Mouse (Mus musculus): Measurements from ENCODE around the gene Crybg2. TPM values are rescaled to one million over a fixed set of nuclear protein-coding genes. Genes with fewer than 3 reads are reported as not detected.

Gene Crybg2
- polyA plus RNA-seq, 1 experiment from 2014 or later: 5.6 TPM

- 86% methylated on average over 21 of the region's 21 CpGs for WGBS
- H3K9me3 ChIP-seq: no peaks in the 10 kb centered on the region
- H3K27me3 ChIP-seq: no peaks in the 10 kb centered on the region
- H3K27ac ChIP-seq: no peak overlapping the region
- no peaks in the 10 kb centered on the region for H3K36me3 ChIP-seq
- H3K9ac ChIP-seq: no peak overlapping the region
- no peak for ATAC-seq (ENCODE audit: borderline replicate concordance, extremely low read depth, low FRiP score, low TSS enrichment)
- H3K4me1 ChIP-seq: peaks cover 30% of the 10 kb centered on the region
- H3K4me3 ChIP-seq: no peak overlapping the region
- no peak overlapping the region for H3K4me2 ChIP-seq
These were observed 65.9 kb downstream of the Crybg2 start for GRCm38 (mm10) chr4:134126300-134127120.

GRCm38 (mm10) chr4:134127121-134127455 lies 66.5 kb downstream of the Crybg2 start:
- peaks cover 30% of the 10 kb centered on the region for H3K4me1 ChIP-seq
- WGBS: 79% methylated on average over 7 of the region's 7 CpGs
- no peaks in the 10 kb centered on the region for H3K9me3 ChIP-seq
- no peak for ATAC-seq (ENCODE audit: borderline replicate concordance, extremely low read depth, low FRiP score, low TSS enrichment)
- no peaks in the 10 kb centered on the region for H3K36me3 ChIP-seq
- no peak overlapping the region for H3K4me3 ChIP-seq
- peak overlapping the region; percentile 85; the same call in 1 of the 2 replicates for H3K4me2 ChIP-seq
- H3K27ac ChIP-seq: no peak overlapping the region
- H3K9ac ChIP-seq: no peak overlapping the region
- H3K27me3 ChIP-seq: no peaks in the 10 kb centered on the region

- Histone ChIP-seq H3K9ac (peak overlapping the region; percentile 70), H3K9me3 (no peaks in the 10 kb centered on the region), H3K27me3 (no peaks in the 10 kb centered on the region), H3K4me3 (peak overlapping the region; percentile 69), H3K4me2 (peak overlapping the region; percentile 85), H3K27ac (no peak overlapping the region), H3K36me3 (no peaks in the 10 kb centered on the region), H3K4me1 (peaks cover 30% of the 10 kb centered on the region)
- 40% methylated on average over 8 of the region's 8 CpGs for WGBS
- no peak for ATAC-seq (ENCODE audit: borderline replicate concordance, extremely low read depth, low FRiP score, low TSS enrichment)
These were observed 67.2 kb downstream of the Crybg2 start for GRCm38 (mm10) chr4:134127793-134128192.

GRCm38 (mm10) chr4:134128221-134128982 lies 67.8 kb downstream of the Crybg2 start, which contains the start of gene Sh3bgrl3:
Gene Sh3bgrl3, minus strand, starts transcription at chr4:134128789.
- WGBS: under 1% methylated on average over 50 of the region's 50 CpGs
- peaks cover 30% of the 10 kb centered on the region for H3K4me1 ChIP-seq
- H3K4me3 ChIP-seq: peak within 1 kb of the TSS; percentile 69
- H3K9me3 ChIP-seq: no peaks in the 10 kb centered on the region
- H3K9ac ChIP-seq: peak within 1 kb of the TSS; percentile 70
- no peaks in the 10 kb centered on the region for H3K27me3 ChIP-seq
- H3K27ac ChIP-seq: peak within 1 kb of the TSS; percentile 97
- ATAC-seq (ENCODE audit: borderline replicate concordance, extremely low read depth, low FRiP score, low TSS enrichment): peak; percentile 93
- peak within 1 kb of the TSS; percentile 85 for H3K4me2 ChIP-seq
- H3K36me3 ChIP-seq: no peaks in the 10 kb centered on the region

- Histone ChIP-seq H3K36me3 (no peaks in the 10 kb centered on the region), H3K27ac (peak overlapping the region; percentile 97), H3K9me3 (no peaks in the 10 kb centered on the region), H3K9ac (peak overlapping the region; percentile 70), H3K4me1 (peaks cover 30% of the 10 kb centered on the region), H3K4me2 (peak overlapping the region; percentile 85), H3K27me3 (no peaks in the 10 kb centered on the region), H3K4me3 (peak overlapping the region; percentile 69)
- WGBS: under 1% methylated on average over 14 of the region's 14 CpGs
- ATAC-seq (ENCODE audit: borderline replicate concordance, extremely low read depth, low FRiP score, low TSS enrichment): peak; percentile 60
These were observed 68.4 kb downstream of the Crybg2 start for GRCm38 (mm10) chr4:134128983-134129362.

- ATAC-seq (ENCODE audit: borderline replicate concordance, extremely low read depth, low FRiP score, low TSS enrichment): no peak
- Histone ChIP-seq H3K4me2 (peak overlapping the region; percentile 85), H3K27me3 (no peaks in the 10 kb centered on the region), H3K27ac (peak overlapping the region; percentile 97), H3K4me3 (peak overlapping the region; percentile 69), H3K9ac (peak overlapping the region; percentile 70), H3K36me3 (no peaks in the 10 kb centered on the region), H3K9me3 (no peaks in the 10 kb centered on the region), H3K4me1 (peaks cover 26% of the 10 kb centered on the region)
- WGBS: 25% methylated on average over 6 of the region's 6 CpGs
These were observed 68.9 kb downstream of the Crybg2 start for GRCm38 (mm10) chr4:134129482-134129881.

GRCm38 (mm10) chr4:134132117-134132516 lies 71.5 kb downstream of the Crybg2 start:
- H3K4me1 ChIP-seq: peaks cover 22% of the 10 kb centered on the region
- H3K9me3 ChIP-seq: no peaks in the 10 kb centered on the region
- H3K9ac ChIP-seq: no peak overlapping the region
- H3K27me3 ChIP-seq: no peaks in the 10 kb centered on the region
- whole genome bisulfite sequencing: 54% methylated on average over 3 of the region's 3 CpGs
- H3K36me3 ChIP-seq: no peaks in the 10 kb centered on the region
- H3K27ac ChIP-seq: no peak overlapping the region
- no peak overlapping the region for H3K4me3 ChIP-seq
- no peak overlapping the region for H3K4me2 ChIP-seq
- ATAC-seq (ENCODE audit: borderline replicate concordance, extremely low read depth, low FRiP score, low TSS enrichment): no peak

GRCm38 (mm10) chr4:134132519-134133095 lies 72.0 kb downstream of the Crybg2 start:
- Histone ChIP-seq H3K4me2 (no peak overlapping the region), H3K27ac (no peak overlapping the region), H3K27me3 (no peaks in the 10 kb centered on the region), H3K36me3 (no peaks in the 10 kb centered on the region), H3K4me1 (peaks cover 17% of the 10 kb centered on the region), H3K9ac (no peak overlapping the region), H3K9me3 (no peaks in the 10 kb centered on the region), H3K4me3 (no peak overlapping the region)
- ATAC-seq (ENCODE audit: borderline replicate concordance, extremely low read depth, low FRiP score, low TSS enrichment): no peak
- 60% methylated on average over 8 of the region's 8 CpGs for WGBS

- Histone ChIP-seq H3K36me3 (0 out of 2 replicates have a peak, but pooled peaks cover 6% of the 10 kb centered on the region), H3K4me1 (no peaks in the 10 kb centered on the region), H3K4me3 (no peak overlapping the region), H3K9me3 (no peaks in the 10 kb centered on the region), H3K4me2 (no peak overlapping the region), H3K27me3 (no peaks in the 10 kb centered on the region), H3K9ac (no peak overlapping the region), H3K27ac (peak overlapping the region; percentile 45)
- WGBS: 30% methylated on average over 3 of the region's 3 CpGs
- no peak for ATAC-seq (ENCODE audit: borderline replicate concordance, extremely low read depth, low FRiP score, low TSS enrichment)
These were observed 75.8 kb downstream of the Crybg2 start for GRCm38 (mm10) chr4:134136280-134136926.

- no peak for ATAC-seq (ENCODE audit: borderline replicate concordance, extremely low read depth, low FRiP score, low TSS enrichment)
- H3K36me3 ChIP-seq: 0 out of 2 replicates have a peak, but pooled peaks cover 6% of the 10 kb centered on the region
- WGBS: 73% methylated on average over 2 of the region's 2 CpGs
These were observed 78.2 kb downstream of the Crybg2 start for GRCm38 (mm10) chr4:134138857-134139256.

More at GRCm38 (mm10) chr4:134138857-134139256, 78.2 kb downstream of the Crybg2 start:
- Histone ChIP-seq H3K4me2 (no peak overlapping the region), H3K27ac (no peak overlapping the region), H3K9me3 (no peaks in the 10 kb centered on the region), H3K9ac (no peak overlapping the region), H3K4me3 (no peak overlapping the region), H3K4me1 (no peaks in the 10 kb centered on the region), H3K27me3 (no peaks in the 10 kb centered on the region)
